Mouse (Mus musculus): ENCODE data around the gene Il20.
A peak's percentile ranks its signal among the peaks of the same experiment; 100 is the strongest.

The Il20 gene

GRCm38 (mm10) chr1:130864741-130865140 lies 46.5 kb downstream of the Il20 start:
- no peak for DNase-seq

DNA sequence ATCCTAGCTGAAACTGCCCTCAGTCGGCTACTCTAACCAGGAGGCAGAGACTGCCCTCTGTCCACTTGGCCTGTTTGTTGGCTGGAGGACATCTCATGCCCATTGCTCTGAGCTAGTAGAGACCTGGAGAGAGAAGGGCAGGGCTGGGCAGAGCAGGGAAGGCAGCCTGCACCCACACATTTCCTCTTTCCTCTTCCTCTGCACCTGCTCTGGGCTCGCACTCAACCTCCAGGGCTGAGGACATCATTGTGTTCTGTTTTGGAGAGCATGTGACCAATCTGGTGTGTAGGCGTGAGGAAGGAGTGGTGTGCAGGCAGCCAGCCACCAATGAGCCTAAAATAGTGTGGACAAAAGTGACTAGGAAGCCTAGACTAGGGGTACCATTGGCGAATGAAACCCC lies 47.0 kb downstream of the Il20 start:
- DNase-seq: peak; percentile 59

DNA sequence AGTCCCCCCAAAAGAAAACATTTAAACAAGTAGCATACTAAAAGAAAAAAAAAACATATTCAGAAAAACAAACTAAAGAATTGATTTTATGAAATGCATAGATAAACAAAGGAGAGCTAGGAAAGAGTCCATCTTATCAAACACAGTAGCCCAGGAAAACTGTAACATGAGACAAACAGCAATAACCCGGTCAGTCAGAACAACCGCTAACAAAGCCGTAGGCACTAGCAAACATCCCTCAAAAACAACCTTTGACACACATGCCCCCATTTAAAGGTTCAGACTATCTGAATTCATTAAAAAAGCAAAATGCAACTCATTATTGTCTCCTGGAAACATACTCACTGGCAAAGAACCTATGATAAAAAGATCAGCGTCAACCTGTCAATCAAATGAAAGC lies 53.8 kb downstream of the Il20 start:
- no peak for DNase-seq
